8 mouse cellular contexts compared by ENCODE assay signal in genomic region chr6:122810615-122811279, GRCm38 (mm10). TPM values are rescaled to one million over a fixed set of nuclear protein-coding genes. Genes with fewer than 3 reads are reported as not detected.
DNase-seq lines count a peak whose midpoint lies in the region; ATAC-seq and TF ChIP-seq lines count a peak whose summit lies in the region.

No protein-coding gene starts in this region.

- TF ChIP-seq CTCF in E14TG2a.4 (conservative IDR thresholded peaks at IDR 0.05; ENCODE audit: low read length): no peak
- no peak; the same call in 1 of the 2 replicates for TF ChIP-seq CTCF in liver, postnatal 0 days (IDR thresholded peaks at IDR 0.05; ENCODE audit: low read depth)

- no peaks in the 10 kb centered on the region for H3K36me3 ChIP-seq in E14TG2a.4 (ENCODE audit: insufficient read depth, low read length)
- H3K36me3 ChIP-seq in forebrain, embryonic 12.5 days (replicated peaks): no peaks in the 10 kb centered on the region
- no peaks in the 10 kb centered on the region for H3K36me3 ChIP-seq in liver, postnatal 0 days (replicated peaks; ENCODE audit: insufficient read depth, low read length)
- H3K36me3 ChIP-seq in neural tube, embryonic 14.5 days (ENCODE audit: control insufficient read depth, insufficient read depth, low read length): no peaks in the 10 kb centered on the region

- ATAC-seq in forebrain, embryonic 12.5 days (ENCODE audit: low FRiP score): peak; percentile 99
- ATAC-seq in liver, postnatal 0 days: peak; percentile 96
- peak; percentile 99 for ATAC-seq in neural tube, embryonic 14.5 days (ENCODE audit: low read depth)

- H3K27me3 ChIP-seq in E14TG2a.4 (ENCODE audit: insufficient read depth, low read length): no peaks in the 10 kb centered on the region
- no peaks in the 10 kb centered on the region for H3K27me3 ChIP-seq in forebrain, embryonic 12.5 days
- no peaks in the 10 kb centered on the region for H3K27me3 ChIP-seq in liver, postnatal 0 days (ENCODE audit: insufficient read depth, low read length)
- no peaks in the 10 kb centered on the region for H3K27me3 ChIP-seq in neural tube, embryonic 14.5 days (ENCODE audit: control insufficient read depth, insufficient read depth, low read length)

- TF ChIP-seq EP300 in liver, postnatal 0 days (IDR thresholded peaks at IDR 0.05; ENCODE audit: low read depth): peak; percentile 74

- peak overlapping the region; percentile 93 for H3K4me3 ChIP-seq in E14TG2a.4 (replicated peaks; ENCODE audit: low read length)
- H3K4me3 ChIP-seq in forebrain, embryonic 12.5 days (replicated peaks): peak overlapping the region; percentile 66
- peak overlapping the region; percentile 59 for H3K4me3 ChIP-seq in liver, postnatal 0 days (ENCODE audit: low read depth, low read length)
- H3K4me3 ChIP-seq in neural tube, embryonic 14.5 days (ENCODE audit: low read depth, low read length): peak overlapping the region; percentile 50

- peak overlapping the region; percentile 99 for H3K27ac ChIP-seq in forebrain, embryonic 12.5 days
- peak overlapping the region; percentile 99 for H3K27ac ChIP-seq in liver, postnatal 0 days (ENCODE audit: low read depth)
- H3K27ac ChIP-seq in neural tube, embryonic 14.5 days (ENCODE audit: low read depth, low read length): peak overlapping the region; percentile 95

- intact Hi-C loops in heart, postnatal 10 days (cut with DNase I): loop anchor here (1.0 to 2.0 kb wide), 2 partner anchors 9 to 64 kb away; partner anchors contain the start of genes Foxj2 and Necap1

- WGBS in forebrain, embryonic 12.5 days: under 1% methylated on average over 30 of the region's 30 CpGs
- WGBS in large intestine, adult 2 months: under 1% methylated on average over 29 of the region's 30 CpGs
- under 1% methylated on average over 30 of the region's 30 CpGs for WGBS in liver, postnatal 0 days (ENCODE audit: insufficient replicate concordance)
- WGBS in neural tube, embryonic 14.5 days: under 1% methylated on average over 30 of the region's 30 CpGs

- peak; percentile 98 for DNase-seq in c-Kit-positive CD71-positive TER-119-positive erythroid progenitor cells, embryonic 14.5 days (ENCODE audit: low spot score)
- DNase-seq in heart, postnatal 10 days: peak; percentile 98 to 99
- DNase-seq in large intestine, adult 2 months (ENCODE audit: low read depth, low spot score): peak; percentile 99
- peak; percentile 96 for DNase-seq in liver, postnatal 0 days
- peak; percentile 96 for DNase-seq in testis, postnatal 10 days (ENCODE audit: low spot score)

- peak overlapping the region; percentile 76 for H3K9ac ChIP-seq in forebrain, embryonic 12.5 days
- peak overlapping the region; percentile 77 for H3K9ac ChIP-seq in liver, postnatal 0 days (replicated peaks)
- peak overlapping the region; percentile 60 for H3K9ac ChIP-seq in neural tube, embryonic 14.5 days (replicated peaks; ENCODE audit: low read depth, low read length)

- H3K4me1 ChIP-seq in E14TG2a.4 (replicated peaks; ENCODE audit: low read depth, low read length): peaks cover 45% of the 10 kb centered on the region
- peaks cover 11% of the 10 kb centered on the region for H3K4me1 ChIP-seq in forebrain, embryonic 12.5 days
- H3K4me1 ChIP-seq in liver, postnatal 0 days (ENCODE audit: insufficient read depth): peaks cover 9% of the 10 kb centered on the region
- H3K4me1 ChIP-seq in neural tube, embryonic 14.5 days (ENCODE audit: control insufficient read depth, insufficient read depth, low read length): peaks cover 8% of the 10 kb centered on the region

- no peaks in the 10 kb centered on the region for H3K9me3 ChIP-seq in E14TG2a.4 (ENCODE audit: low read length)
- no peaks in the 10 kb centered on the region for H3K9me3 ChIP-seq in forebrain, embryonic 12.5 days
- no peaks in the 10 kb centered on the region for H3K9me3 ChIP-seq in liver, postnatal 0 days (ENCODE audit: low read length)
- no peaks in the 10 kb centered on the region for H3K9me3 ChIP-seq in neural tube, embryonic 14.5 days (ENCODE audit: control insufficient read depth, low read length)

- peak overlapping the region; percentile 65 for H3K4me2 ChIP-seq in forebrain, embryonic 12.5 days
- H3K4me2 ChIP-seq in liver, postnatal 0 days (ENCODE audit: low read depth, low read length): peak overlapping the region; percentile 67
- H3K4me2 ChIP-seq in neural tube, embryonic 14.5 days (ENCODE audit: low read depth, low read length): peak overlapping the region; percentile 66

RNA-seq across cellular contexts. Expression of gene Foxj2, which starts 9.0 kb away (rescaled TPM):
- 5.7 and 5.8 TPM in 2 replicates for polyA plus RNA-seq in forebrain, embryonic 12.5 days (2016; fragmentation: Nextera tagmentation; extraction: Ambion mirVana)
- total RNA-seq in heart, postnatal 10 days (2021): 10 to 100 TPM; 28.5 to 32.8 TPM
- polyA plus RNA-seq in large intestine, adult 2 months (2012; rRNA removed): 7.4 and 7.6 TPM in 2 replicates
- 1.0 and 1.2 TPM in 2 replicates for polyA plus RNA-seq in liver, postnatal 0 days (2015; fragmentation: Nextera tagmentation; extraction: Ambion mirVana)
- polyA plus RNA-seq in neural tube, embryonic 14.5 days (2014; fragmentation: Nextera tagmentation; extraction: Ambion mirVana): 8.8 and 9.8 TPM in 2 replicates

RNA-seq across cellular contexts. Expression of gene Slc2a3, which starts 9.3 kb away (rescaled TPM):
- 17.7 and 24.2 TPM in 2 replicates for polyA plus RNA-seq in forebrain, embryonic 12.5 days (2016; fragmentation: Nextera tagmentation; extraction: Ambion mirVana)
- 1 to 10 TPM; 2.1 to 2.5 TPM for total RNA-seq in heart, postnatal 10 days (2021)
- polyA plus RNA-seq in large intestine, adult 2 months (2012; rRNA removed): 2.1 and 2.8 TPM in 2 replicates
- polyA plus RNA-seq in liver, postnatal 0 days (2015; fragmentation: Nextera tagmentation; extraction: Ambion mirVana): 7.3 and 8.5 TPM in 2 replicates
- 44.3 and 45.4 TPM in 2 replicates for polyA plus RNA-seq in neural tube, embryonic 14.5 days (2014; fragmentation: Nextera tagmentation; extraction: Ambion mirVana)

RNA-seq across cellular contexts. Expression of gene C3ar1, which starts 45.2 kb away (rescaled TPM):
- polyA plus RNA-seq in forebrain, embryonic 12.5 days (2016; fragmentation: Nextera tagmentation; extraction: Ambion mirVana): 1.2 TPM in 2 replicates
- total RNA-seq in heart, postnatal 10 days (2021): 1 to 10 TPM; 2.9 to 3.2 TPM
- polyA plus RNA-seq in large intestine, adult 2 months (2012; rRNA removed): 2.0 and 4.0 TPM in 2 replicates
- polyA plus RNA-seq in liver, postnatal 0 days (2015; fragmentation: Nextera tagmentation; extraction: Ambion mirVana): 1.8 and 2.1 TPM in 2 replicates
- polyA plus RNA-seq in neural tube, embryonic 14.5 days (2014; fragmentation: Nextera tagmentation; extraction: Ambion mirVana): 0.72 and 2.7 TPM in 2 replicates

Comparison
In these comparisons a context has a peak if more than half of its experiments do, and no peak if none do; other contexts are left out.
1. Peak in every context shown above with its lines: DNase-seq, ATAC-seq, H3K4me3 ChIP-seq and H3K27ac ChIP-seq.